Mouse (Mus musculus): ENCODE results near the gene Lair1. TPM values are rescaled to one million over a fixed set of nuclear protein-coding genes. Genes with fewer than 3 reads are reported as not detected.

Gene Lair1
- 0.63 and 1.4 TPM in 2 replicates for polyA plus RNA-seq (2014; fragmentation: Nextera tagmentation; extraction: Ambion mirVana)

DNA sequence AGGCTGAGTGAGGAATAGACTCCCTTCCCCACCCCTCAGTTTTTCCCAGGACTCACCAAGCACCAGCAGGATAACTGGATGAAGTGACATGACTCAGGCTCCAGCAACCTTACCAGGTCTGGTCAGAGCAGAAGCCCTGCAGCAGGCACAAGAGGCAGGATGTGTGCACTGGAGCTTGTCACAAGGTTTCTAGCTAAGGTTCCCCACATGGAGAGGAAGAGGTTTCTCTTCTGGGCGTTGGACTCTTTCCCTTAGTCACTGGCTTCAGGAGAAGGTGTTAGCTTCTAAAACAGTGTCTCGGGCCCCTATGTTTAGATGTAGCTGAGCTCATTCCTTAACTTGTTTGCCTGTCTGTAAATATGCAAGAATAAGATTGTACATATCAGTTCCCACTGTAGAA lies at the start of gene Lair1:
Lair1 (minus strand) TSS at position 192 of the 400 bp plus-strand sequence.
- no peak within 1 kb of the TSS for H3K27ac ChIP-seq (ENCODE audit: low read depth, low read length)
- no peak within 1 kb of the TSS for H3K4me2 ChIP-seq (replicated peaks; ENCODE audit: low read depth, low read length)
- no peak for ATAC-seq (ENCODE audit: low FRiP score, low TSS enrichment)
- no peak within 1 kb of the TSS for H3K4me3 ChIP-seq (ENCODE audit: low read length)
- H3K9ac ChIP-seq (ENCODE audit: low read depth, low read length) = no peak within 1 kb of the TSS
- H3K36me3 ChIP-seq (ENCODE audit: control insufficient read depth, insufficient read depth, low read length) = no peaks in the 10 kb centered on the region
- WGBS = 76% methylated on average over 2 of the region's 2 CpGs
- no peaks in the 10 kb centered on the region for H3K4me1 ChIP-seq (ENCODE audit: control insufficient read depth, insufficient read depth, low read length)
- no peaks in the 10 kb centered on the region for H3K9me3 ChIP-seq (ENCODE audit: control insufficient read depth, low read length)
- H3K27me3 ChIP-seq (ENCODE audit: control insufficient read depth, insufficient read depth, low read length) = no peaks in the 10 kb centered on the region

DNA sequence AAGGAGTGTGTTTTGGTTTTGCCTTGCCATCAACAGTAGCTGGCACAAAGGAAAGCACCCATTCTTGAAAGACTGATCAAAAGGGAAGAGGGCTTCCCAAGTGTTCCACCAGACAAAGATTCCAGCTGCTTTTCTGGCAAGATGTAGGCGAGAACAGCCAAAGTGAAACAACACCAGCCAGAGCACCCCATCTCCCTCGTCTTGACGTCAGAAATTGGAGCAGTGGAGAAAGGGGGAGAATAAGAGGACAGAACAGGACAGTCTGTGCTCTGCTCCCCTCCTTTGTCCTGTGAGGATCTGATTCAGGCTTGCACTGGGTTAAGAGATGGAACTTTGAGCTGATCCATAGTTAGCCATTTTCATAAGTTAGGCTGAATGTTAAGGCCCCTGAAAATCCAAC lies 48.8 kb upstream of the Lair1 start:
- 62% methylated on average over 3 of the region's 3 CpGs for WGBS
- ATAC-seq (ENCODE audit: low FRiP score, low TSS enrichment) = no peak
- no peaks in the 10 kb centered on the region for H3K9me3 ChIP-seq (ENCODE audit: control insufficient read depth, low read length)
- H3K4me1 ChIP-seq (ENCODE audit: control insufficient read depth, insufficient read depth, low read length) = no peaks in the 10 kb centered on the region
- no peaks in the 10 kb centered on the region for H3K27me3 ChIP-seq (ENCODE audit: control insufficient read depth, insufficient read depth, low read length)
- H3K9ac ChIP-seq (ENCODE audit: low read depth, low read length) = no peak overlapping the region
- no peak overlapping the region for H3K4me3 ChIP-seq (ENCODE audit: low read length)
- no peak overlapping the region for H3K4me2 ChIP-seq (replicated peaks; ENCODE audit: low read depth, low read length)
- no peaks in the 10 kb centered on the region for H3K36me3 ChIP-seq (ENCODE audit: control insufficient read depth, insufficient read depth, low read length)
- H3K27ac ChIP-seq (ENCODE audit: low read depth, low read length) = no peak overlapping the region

DNA sequence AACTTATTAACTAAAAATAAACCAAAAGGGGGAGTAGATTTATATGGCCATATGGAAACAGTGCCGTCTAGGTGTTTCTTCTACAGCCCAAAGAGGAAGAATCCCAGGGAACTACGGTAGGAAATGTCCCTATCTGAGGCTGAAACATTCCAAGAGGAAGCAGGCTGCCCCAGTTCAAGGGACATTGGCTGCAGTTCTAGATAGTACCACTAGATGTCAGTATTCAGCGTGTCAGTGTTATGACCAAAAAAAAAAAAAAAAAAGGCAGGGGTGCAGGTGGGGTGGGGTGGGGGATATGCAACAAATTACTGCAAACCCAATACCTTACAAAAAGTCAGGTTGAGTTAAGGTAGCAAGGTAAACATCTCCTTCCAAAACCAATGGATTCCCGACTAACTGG lies 40.4 kb upstream of the Lair1 start:
- 15% methylated on average over 4 of the region's 4 CpGs for WGBS
- no peak overlapping the region for H3K4me3 ChIP-seq (ENCODE audit: low read length)
- no peaks in the 10 kb centered on the region for H3K27me3 ChIP-seq (ENCODE audit: control insufficient read depth, insufficient read depth, low read length)
- H3K27ac ChIP-seq (ENCODE audit: low read depth, low read length) = no peak overlapping the region
- no peaks in the 10 kb centered on the region for H3K9me3 ChIP-seq (ENCODE audit: control insufficient read depth, low read length)
- no peaks in the 10 kb centered on the region for H3K4me1 ChIP-seq (ENCODE audit: control insufficient read depth, insufficient read depth, low read length)
- H3K9ac ChIP-seq (ENCODE audit: low read depth, low read length) = no peak overlapping the region
- no peak for ATAC-seq (ENCODE audit: low FRiP score, low TSS enrichment)
- H3K36me3 ChIP-seq (ENCODE audit: control insufficient read depth, insufficient read depth, low read length) = no peaks in the 10 kb centered on the region
- H3K4me2 ChIP-seq (replicated peaks; ENCODE audit: low read depth, low read length) = no peak overlapping the region

DNA sequence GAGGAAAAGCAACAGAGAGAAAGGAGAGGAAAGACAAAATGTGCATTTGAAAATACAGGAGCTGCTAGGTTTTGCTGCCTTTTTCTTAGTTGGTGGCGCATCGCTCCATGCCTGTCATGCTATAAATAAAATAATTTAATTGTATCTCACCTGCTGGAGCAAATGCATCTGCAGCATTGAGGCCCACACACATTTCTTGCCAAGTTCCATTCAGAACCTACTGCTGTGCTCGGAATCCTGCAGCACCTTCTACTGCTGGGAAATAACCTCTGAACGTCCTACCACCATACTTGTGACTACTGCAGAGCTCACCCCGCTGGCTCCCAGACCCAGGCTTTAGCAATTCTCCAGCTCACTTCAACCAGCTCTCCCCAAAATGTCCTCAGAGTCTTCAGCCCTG lies 38.1 kb upstream of the Lair1 start:
- no peak overlapping the region for H3K4me2 ChIP-seq (replicated peaks; ENCODE audit: low read depth, low read length)
- no peak for ATAC-seq (ENCODE audit: low FRiP score, low TSS enrichment)
- H3K4me3 ChIP-seq (ENCODE audit: low read length) = no peak overlapping the region
- no peak overlapping the region for H3K9ac ChIP-seq (ENCODE audit: low read depth, low read length)
- 80% methylated on average over 5 of the region's 5 CpGs for WGBS
- no peaks in the 10 kb centered on the region for H3K4me1 ChIP-seq (ENCODE audit: control insufficient read depth, insufficient read depth, low read length)
- H3K27me3 ChIP-seq (ENCODE audit: control insufficient read depth, insufficient read depth, low read length) = no peaks in the 10 kb centered on the region
- H3K27ac ChIP-seq (ENCODE audit: low read depth, low read length) = no peak overlapping the region
- H3K9me3 ChIP-seq (ENCODE audit: control insufficient read depth, low read length) = no peaks in the 10 kb centered on the region
- no peaks in the 10 kb centered on the region for H3K36me3 ChIP-seq (ENCODE audit: control insufficient read depth, insufficient read depth, low read length)

DNA sequence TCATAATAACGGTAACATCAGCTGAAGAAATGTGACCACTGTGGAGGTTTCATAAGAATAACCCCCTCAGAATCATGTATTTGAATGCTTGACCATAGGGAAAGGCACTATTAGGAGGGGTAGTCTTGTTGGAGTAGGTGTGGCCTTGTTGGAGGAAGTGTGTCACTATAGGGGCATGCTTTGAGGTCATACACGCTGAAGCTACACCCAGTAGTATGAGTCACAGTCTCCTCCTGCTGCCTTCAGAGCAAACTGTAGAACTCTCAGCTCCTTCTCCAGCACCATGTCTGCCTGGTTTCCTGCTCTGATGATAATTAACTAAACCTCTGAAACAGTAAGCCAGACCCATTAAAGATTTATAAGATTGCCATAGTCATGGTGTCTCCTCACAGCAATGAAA lies 35.8 kb upstream of the Lair1 start:
- Histone ChIP-seq H3K27me3 (ENCODE audit: control insufficient read depth, insufficient read depth, low read length) (no peaks in the 10 kb centered on the region), H3K4me1 (ENCODE audit: control insufficient read depth, insufficient read depth, low read length) (no peaks in the 10 kb centered on the region), H3K9me3 (ENCODE audit: control insufficient read depth, low read length) (no peaks in the 10 kb centered on the region), H3K4me2 (replicated peaks; ENCODE audit: low read depth, low read length) (no peak overlapping the region), H3K4me3 (ENCODE audit: low read length) (no peak overlapping the region), H3K27ac (ENCODE audit: low read depth, low read length) (no peak overlapping the region), H3K9ac (ENCODE audit: low read depth, low read length) (no peak overlapping the region), H3K36me3 (ENCODE audit: control insufficient read depth, insufficient read depth, low read length) (no peaks in the 10 kb centered on the region)
- no peak for ATAC-seq (ENCODE audit: low FRiP score, low TSS enrichment)
- 68% methylated on average over 2 of the region's 2 CpGs for WGBS

DNA sequence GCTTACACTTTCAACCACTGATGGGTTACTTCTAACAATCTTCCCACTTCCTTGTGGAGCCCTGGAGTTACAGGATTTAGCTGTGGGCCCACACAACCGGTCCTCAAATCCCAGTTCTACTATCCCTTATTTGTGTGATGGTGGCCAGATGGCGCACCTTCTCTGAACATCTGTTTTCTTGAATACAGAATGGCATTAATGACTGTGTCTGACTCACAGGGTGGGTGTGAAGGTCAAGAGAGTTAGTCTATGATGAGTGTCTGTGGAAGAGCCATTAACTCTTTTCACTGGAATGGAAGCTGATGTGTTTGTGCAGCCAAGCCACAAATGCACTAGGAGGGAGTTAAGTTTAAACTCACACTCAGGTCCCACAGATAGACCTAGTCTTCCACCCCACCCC lies 35.3 kb upstream of the Lair1 start:
- no peaks in the 10 kb centered on the region for H3K4me1 ChIP-seq (ENCODE audit: control insufficient read depth, insufficient read depth, low read length)
- WGBS = 76% methylated on average over 2 of the region's 2 CpGs
- no peak overlapping the region for H3K9ac ChIP-seq (ENCODE audit: low read depth, low read length)
- no peak overlapping the region for H3K4me2 ChIP-seq (replicated peaks; ENCODE audit: low read depth, low read length)
- no peaks in the 10 kb centered on the region for H3K9me3 ChIP-seq (ENCODE audit: control insufficient read depth, low read length)
- ATAC-seq (ENCODE audit: low FRiP score, low TSS enrichment) = no peak
- H3K27ac ChIP-seq (ENCODE audit: low read depth, low read length) = no peak overlapping the region
- H3K36me3 ChIP-seq (ENCODE audit: control insufficient read depth, insufficient read depth, low read length) = no peaks in the 10 kb centered on the region
- H3K4me3 ChIP-seq (ENCODE audit: low read length) = no peak overlapping the region
- no peaks in the 10 kb centered on the region for H3K27me3 ChIP-seq (ENCODE audit: control insufficient read depth, insufficient read depth, low read length)

DNA sequence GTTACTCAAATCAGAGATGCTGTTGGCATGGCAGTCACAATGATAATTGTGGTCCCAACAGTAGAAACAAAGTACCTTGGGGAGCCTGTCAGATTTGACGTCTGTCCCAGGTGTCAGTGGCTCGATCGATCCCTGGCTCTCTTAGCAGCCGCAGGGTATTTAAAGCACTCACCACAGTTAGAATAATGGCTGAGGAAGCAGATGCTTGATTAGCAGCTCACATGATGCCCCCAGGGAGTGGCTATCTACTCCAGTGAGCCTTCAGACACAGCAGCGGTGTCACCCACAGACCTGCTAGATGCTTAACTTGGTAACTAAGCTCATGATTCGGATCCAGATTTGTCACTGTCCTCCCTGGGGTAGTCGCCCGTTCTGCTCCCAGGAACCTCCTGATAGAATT lies 28.2 kb upstream of the Lair1 start:
- WGBS = 53% methylated on average over 8 of the region's 8 CpGs
- ATAC-seq (ENCODE audit: low FRiP score, low TSS enrichment) = no peak
- Histone ChIP-seq H3K9me3 (ENCODE audit: control insufficient read depth, low read length) (no peaks in the 10 kb centered on the region), H3K4me3 (ENCODE audit: low read length) (no peak overlapping the region), H3K27ac (ENCODE audit: low read depth, low read length) (no peak overlapping the region), H3K27me3 (ENCODE audit: control insufficient read depth, insufficient read depth, low read length) (no peaks in the 10 kb centered on the region), H3K4me2 (replicated peaks; ENCODE audit: low read depth, low read length) (no peak overlapping the region), H3K4me1 (ENCODE audit: control insufficient read depth, insufficient read depth, low read length) (no peaks in the 10 kb centered on the region), H3K9ac (ENCODE audit: low read depth, low read length) (no peak overlapping the region), H3K36me3 (ENCODE audit: control insufficient read depth, insufficient read depth, low read length) (no peaks in the 10 kb centered on the region)

DNA sequence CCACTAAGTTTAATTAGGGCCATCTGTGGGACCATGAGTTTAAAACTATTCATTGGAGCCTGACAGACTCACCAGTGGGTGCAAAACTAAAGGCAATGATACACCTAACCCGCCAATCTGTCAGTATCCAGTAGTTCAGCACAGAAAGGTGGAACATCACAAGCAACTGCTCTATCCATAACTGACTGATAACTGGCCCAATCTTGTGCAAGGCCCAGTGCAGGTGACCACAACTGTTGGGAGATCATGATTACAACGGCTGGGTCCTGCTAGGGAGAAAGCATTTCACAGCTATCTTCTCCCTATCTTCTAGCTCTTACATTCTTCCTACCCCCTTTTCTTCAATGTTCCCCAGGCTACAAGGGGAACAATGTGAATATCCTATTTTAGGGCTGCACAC lies 25.7 kb upstream of the Lair1 start:
- 83% methylated on average over 2 of the region's 2 CpGs for WGBS

DNA sequence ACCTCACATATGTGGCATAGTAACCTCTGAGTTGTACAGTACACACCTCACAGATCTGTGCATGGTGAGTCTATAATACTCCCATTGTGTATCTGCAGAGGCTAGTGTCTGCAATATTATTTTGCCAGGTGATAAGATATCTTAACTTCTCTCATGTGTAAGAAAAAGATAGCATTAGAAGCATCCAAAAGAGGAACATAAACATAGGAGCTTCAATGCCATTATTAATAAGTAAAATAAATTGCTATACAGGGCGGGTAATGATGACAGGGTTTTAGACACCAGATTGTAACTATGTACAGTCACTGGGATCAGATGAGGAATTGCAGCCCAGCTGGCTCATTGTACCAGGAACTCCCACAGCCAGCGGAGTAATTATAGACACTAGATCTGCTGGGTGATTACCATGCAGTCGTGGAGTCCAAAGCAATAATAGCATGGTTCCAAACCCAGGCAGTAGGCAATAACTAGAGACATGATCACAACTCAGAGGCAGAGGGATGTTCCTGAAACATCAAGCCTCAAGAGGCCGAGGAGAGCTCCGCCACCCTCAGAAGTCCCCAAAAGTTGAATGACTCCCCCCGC lies 25.0 kb upstream of the Lair1 start:
- Histone ChIP-seq H3K4me2 (replicated peaks; ENCODE audit: low read depth, low read length) (no peak overlapping the region), H3K9me3 (ENCODE audit: control insufficient read depth, low read length) (no peaks in the 10 kb centered on the region), H3K27me3 (ENCODE audit: control insufficient read depth, insufficient read depth, low read length) (no peaks in the 10 kb centered on the region), H3K4me1 (ENCODE audit: control insufficient read depth, insufficient read depth, low read length) (no peaks in the 10 kb centered on the region), H3K36me3 (ENCODE audit: control insufficient read depth, insufficient read depth, low read length) (no peaks in the 10 kb centered on the region), H3K4me3 (ENCODE audit: low read length) (no peak overlapping the region), H3K9ac (ENCODE audit: low read depth, low read length) (no peak overlapping the region), H3K27ac (ENCODE audit: low read depth, low read length) (no peak overlapping the region)
- 80% methylated on average over 6 of the region's 6 CpGs for WGBS
- ATAC-seq (ENCODE audit: low FRiP score, low TSS enrichment) = no peak

More for the DNA sequence above, 25.7 kb upstream of the Lair1 start:
- no peak overlapping the region for H3K4me3 ChIP-seq (ENCODE audit: low read length)
- H3K9me3 ChIP-seq (ENCODE audit: control insufficient read depth, low read length) = no peaks in the 10 kb centered on the region
- no peaks in the 10 kb centered on the region for H3K36me3 ChIP-seq (ENCODE audit: control insufficient read depth, insufficient read depth, low read length)
- no peak overlapping the region for H3K9ac ChIP-seq (ENCODE audit: low read depth, low read length)
- no peak for ATAC-seq (ENCODE audit: low FRiP score, low TSS enrichment)
- H3K4me1 ChIP-seq (ENCODE audit: control insufficient read depth, insufficient read depth, low read length) = no peaks in the 10 kb centered on the region
- H3K27me3 ChIP-seq (ENCODE audit: control insufficient read depth, insufficient read depth, low read length) = no peaks in the 10 kb centered on the region
- no peak overlapping the region for H3K27ac ChIP-seq (ENCODE audit: low read depth, low read length)
- no peak overlapping the region for H3K4me2 ChIP-seq (replicated peaks; ENCODE audit: low read depth, low read length)

Data from kidney, embryonic 14.5 days (tissue).